Mouse (Mus musculus): ENCODE measurements around the gene Olfr1107.

- no peak for TF ChIP-seq POLR2A (IDR thresholded peaks at IDR 0.05; ENCODE audit: control insufficient read depth, low read depth, low read length)
- TF ChIP-seq CTCF (IDR thresholded peaks at IDR 0.05; ENCODE audit: control insufficient read depth, insufficient read depth, insufficient replicate concordance, low read depth, low read length): no peak
Measured at GRCm38 (mm10) chr2:87036431-87036830, 39.2 kb downstream of the Olfr1107 start, which contains the start of gene Olfr1105.

All from testis, adult 2 months (tissue).